Mouse (Mus musculus): ENCODE measurements around the gene Pdzrn3. TPM values are rescaled to one million over a fixed set of nuclear protein-coding genes. Genes with fewer than 3 reads are reported as not detected.

The Pdzrn3 gene
- polyA plus RNA-seq, 1 experiment, result 2.8 TPM

GRCm38 (mm10) chr6:101325842-101326639, 51.7 kb downstream of the Pdzrn3 start:
- no peak for DNase-seq
- H3K4me1 ChIP-seq (replicated peaks; ENCODE audit: control insufficient read depth, insufficient read depth, low read length), result no peaks in the 10 kb centered on the region
- H3K27ac ChIP-seq (ENCODE audit: control insufficient read depth, insufficient read depth, low read length), result no peak overlapping the region
- 98% methylated on average over 3 of the region's 3 CpGs for WGBS
- no peaks in the 10 kb centered on the region for H3K27me3 ChIP-seq (ENCODE audit: control insufficient read depth, insufficient read depth, low read length)
- TF ChIP-seq CTCF (IDR thresholded peaks at IDR 0.05; ENCODE audit: borderline replicate concordance, control insufficient read depth, extremely low read depth, insufficient read depth, low read length, poor library complexity), result no peak
- no peak for TF ChIP-seq POLR2A (IDR thresholded peaks at IDR 0.05; ENCODE audit: control insufficient read depth, extremely low read depth, insufficient read depth, low read length, poor library complexity)
- H3K4me3 ChIP-seq (ENCODE audit: control insufficient read depth, insufficient read depth, low read length), result no peak overlapping the region
- H3K36me3 ChIP-seq (ENCODE audit: control insufficient read depth, insufficient read depth, low read length), result no peaks in the 10 kb centered on the region

GRCm38 (mm10) chr6:101322580-101322979, 55.1 kb downstream of the Pdzrn3 start:
- no peak for DNase-seq
- H3K27me3 ChIP-seq (ENCODE audit: control insufficient read depth, insufficient read depth, low read length), result no peaks in the 10 kb centered on the region
- TF ChIP-seq POLR2A (IDR thresholded peaks at IDR 0.05; ENCODE audit: control insufficient read depth, extremely low read depth, insufficient read depth, low read length, poor library complexity), result no peak
- TF ChIP-seq CTCF (IDR thresholded peaks at IDR 0.05; ENCODE audit: borderline replicate concordance, control insufficient read depth, extremely low read depth, insufficient read depth, low read length, poor library complexity), result no peak
- H3K4me3 ChIP-seq (ENCODE audit: control insufficient read depth, insufficient read depth, low read length), result no peak overlapping the region
- no peaks in the 10 kb centered on the region for H3K4me1 ChIP-seq (replicated peaks; ENCODE audit: control insufficient read depth, insufficient read depth, low read length)
- 94% methylated on average over 3 of the region's 3 CpGs for WGBS
- no peaks in the 10 kb centered on the region for H3K36me3 ChIP-seq (ENCODE audit: control insufficient read depth, insufficient read depth, low read length)
- no peak overlapping the region for H3K27ac ChIP-seq (ENCODE audit: control insufficient read depth, insufficient read depth, low read length)

GRCm38 (mm10) chr6:101320386-101320785, 57.3 kb downstream of the Pdzrn3 start:
- Histone ChIP-seq H3K27ac (ENCODE audit: control insufficient read depth, insufficient read depth, low read length) (no peak overlapping the region), H3K36me3 (ENCODE audit: control insufficient read depth, insufficient read depth, low read length) (no peaks in the 10 kb centered on the region), H3K27me3 (ENCODE audit: control insufficient read depth, insufficient read depth, low read length) (no peaks in the 10 kb centered on the region), H3K4me1 (replicated peaks; ENCODE audit: control insufficient read depth, insufficient read depth, low read length) (no peaks in the 10 kb centered on the region), H3K4me3 (ENCODE audit: control insufficient read depth, insufficient read depth, low read length) (no peak overlapping the region)
- WGBS, result 93% methylated on average over 3 of the region's 3 CpGs
- no peak for TF ChIP-seq CTCF (IDR thresholded peaks at IDR 0.05; ENCODE audit: borderline replicate concordance, control insufficient read depth, extremely low read depth, insufficient read depth, low read length, poor library complexity)
- TF ChIP-seq POLR2A (IDR thresholded peaks at IDR 0.05; ENCODE audit: control insufficient read depth, extremely low read depth, insufficient read depth, low read length, poor library complexity), result no peak
- no peak for DNase-seq

- no peak overlapping the region for H3K27ac ChIP-seq (ENCODE audit: control insufficient read depth, insufficient read depth, low read length)
- H3K27me3 ChIP-seq (ENCODE audit: control insufficient read depth, insufficient read depth, low read length), result no peaks in the 10 kb centered on the region
- H3K36me3 ChIP-seq (ENCODE audit: control insufficient read depth, insufficient read depth, low read length), result no peaks in the 10 kb centered on the region
- H3K4me3 ChIP-seq (ENCODE audit: control insufficient read depth, insufficient read depth, low read length), result no peak overlapping the region
- no peak for TF ChIP-seq CTCF (IDR thresholded peaks at IDR 0.05; ENCODE audit: borderline replicate concordance, control insufficient read depth, extremely low read depth, insufficient read depth, low read length, poor library complexity)
- no peak for TF ChIP-seq POLR2A (IDR thresholded peaks at IDR 0.05; ENCODE audit: control insufficient read depth, extremely low read depth, insufficient read depth, low read length, poor library complexity)
- no peak for DNase-seq
- 93% methylated on average over 7 of the region's 7 CpGs for WGBS
- no peaks in the 10 kb centered on the region for H3K4me1 ChIP-seq (replicated peaks; ENCODE audit: control insufficient read depth, insufficient read depth, low read length)
Observed at GRCm38 (mm10) chr6:101319374-101319967, 58.2 kb downstream of the Pdzrn3 start.

- Histone ChIP-seq H3K4me3 (ENCODE audit: control insufficient read depth, insufficient read depth, low read length) (no peak overlapping the region), H3K4me1 (replicated peaks; ENCODE audit: control insufficient read depth, insufficient read depth, low read length) (no peaks in the 10 kb centered on the region), H3K27me3 (ENCODE audit: control insufficient read depth, insufficient read depth, low read length) (no peaks in the 10 kb centered on the region), H3K36me3 (ENCODE audit: control insufficient read depth, insufficient read depth, low read length) (no peaks in the 10 kb centered on the region), H3K27ac (ENCODE audit: control insufficient read depth, insufficient read depth, low read length) (no peak overlapping the region)
- TF ChIP-seq CTCF (IDR thresholded peaks at IDR 0.05; ENCODE audit: borderline replicate concordance, control insufficient read depth, extremely low read depth, insufficient read depth, low read length, poor library complexity), result no peak
- TF ChIP-seq POLR2A (IDR thresholded peaks at IDR 0.05; ENCODE audit: control insufficient read depth, extremely low read depth, insufficient read depth, low read length, poor library complexity), result no peak
- WGBS, result 93% methylated on average over 6 of the region's 6 CpGs
- DNase-seq, result no peak
Observed at GRCm38 (mm10) chr6:101318530-101318929, 59.2 kb downstream of the Pdzrn3 start.

GRCm38 (mm10) chr6:101311446-101311845, 66.3 kb downstream of the Pdzrn3 start:
- no peak for DNase-seq
- Histone ChIP-seq H3K4me1 (replicated peaks; ENCODE audit: control insufficient read depth, insufficient read depth, low read length) (no peaks in the 10 kb centered on the region), H3K36me3 (ENCODE audit: control insufficient read depth, insufficient read depth, low read length) (no peaks in the 10 kb centered on the region), H3K27me3 (ENCODE audit: control insufficient read depth, insufficient read depth, low read length) (no peaks in the 10 kb centered on the region), H3K27ac (ENCODE audit: control insufficient read depth, insufficient read depth, low read length) (no peak overlapping the region), H3K4me3 (ENCODE audit: control insufficient read depth, insufficient read depth, low read length) (no peak overlapping the region)
- WGBS, result 80% methylated on average over 6 of the region's 6 CpGs
- TF ChIP-seq POLR2A (IDR thresholded peaks at IDR 0.05; ENCODE audit: control insufficient read depth, extremely low read depth, insufficient read depth, low read length, poor library complexity), result no peak
- TF ChIP-seq CTCF (IDR thresholded peaks at IDR 0.05; ENCODE audit: borderline replicate concordance, control insufficient read depth, extremely low read depth, insufficient read depth, low read length, poor library complexity), result no peak
